Mouse (Mus musculus) liver, embryonic 14.5 days (tissue): ENCODE data around the gene Rragc. TPM values are rescaled to one million over a fixed set of nuclear protein-coding genes. Genes with fewer than 3 reads are reported as not detected.
A peak's percentile ranks its signal among the peaks of the same experiment; 100 is the strongest.

ENCODE experiments used
- ATAC-seq: fragments of 200-750 bp; cut with Nextera tagmentation; 2 replicates; pipeline ENCODE4 v1.8.0; 2017; ENCODE audit warnings: moderate number of reproducible peaks, mild to moderate bottlenecking, moderate library complexity; ENCODE audit not compliant: insufficient read depth
- DNase-seq, 3 experiments: peaks; one replicate each; pipeline ENCODE4 v3.0.0-alpha.2; 2012 to 2013; ENCODE audit warnings: low read depth in 3 of 3, low spot score in 3 of 3
- H3K27ac ChIP-seq: fragments of 300-500 bp; sonication (generic); 2 replicates; pipeline ENCODE4 v1.5.1; 2014; ENCODE audit warnings: moderate library complexity, mild to moderate bottlenecking, control low read depth, inconsistent platforms
- H3K27me3 ChIP-seq: fragments of 300-500 bp; sonication (generic); 2 replicates; pipeline ENCODE4 v1.6.1; 2014; ENCODE audit warnings: mild to moderate bottlenecking, low read length, moderate library complexity; ENCODE audit not compliant: control insufficient read depth, insufficient read depth
- H3K36me3 ChIP-seq: fragments of 300-500 bp; sonication (generic); replicated peaks from 2 replicates; pipeline ENCODE4 v1.6.1; 2014; ENCODE audit warnings: low read depth; ENCODE audit not compliant: control insufficient read depth, insufficient read depth
- H3K4me1 ChIP-seq, 2 experiments: fragments of 200-500 bp in 1 of 2; fragments of 300-500 bp in 1 of 2; sonication (generic) in 1 of 2; replicated peaks; 2 replicates each; pipeline ENCODE4 v1.6.1; 2012 to 2014; ENCODE audit warnings: antibody characterized with exemption in 1 of 2, inconsistent platforms in 1 of 2, low read length in 1 of 2; ENCODE audit not compliant: control insufficient read depth in 2 of 2, insufficient read depth in 2 of 2
- H3K4me2 ChIP-seq: fragments of 300-500 bp; sonication (generic); 2 replicates; pipeline ENCODE4 v1.6.1; 2014; ENCODE audit warnings: low read depth, mild to moderate bottlenecking, control low read depth, moderate library complexity
- H3K4me3 ChIP-seq, 2 experiments: fragments of 200-500 bp in 1 of 2; fragments of 300-500 bp in 1 of 2; sonication (generic) in 1 of 2; 2 replicates each; pipeline ENCODE4 v1.5.1; 2012 to 2014; ENCODE audit warnings: low read depth in 2 of 2, low read length in 2 of 2, mild to moderate bottlenecking in 2 of 2, control low read depth in 1 of 2, inconsistent platforms in 1 of 2, moderate library complexity in 1 of 2; ENCODE audit not compliant: insufficient read depth in 1 of 2
- H3K9ac ChIP-seq: fragments of 300-500 bp; sonication (generic); replicated peaks from 2 replicates; pipeline ENCODE4 v1.6.1; 2014; ENCODE audit warnings: mild to moderate bottlenecking, control low read depth, moderate library complexity
- H3K9me3 ChIP-seq: fragments of 300-500 bp; sonication (generic); 2 replicates; pipeline ENCODE4 v1.6.1; 2016; ENCODE audit warnings: low read length, mixed read lengths; ENCODE audit not compliant: control insufficient read depth
- CTCF ChIP-seq: IDR thresholded peaks from 2 replicates; pipeline ENCODE4 v1.5.1; 2016; ENCODE audit warnings: antibody characterized with exemption, low read depth, control low read depth
- EP300 ChIP-seq: IDR thresholded peaks from 2 replicates; pipeline ENCODE4 v1.6.1; 2016; ENCODE audit warnings: antibody characterized with exemption, low read depth
- WGBS: fragments of 180-500 bp; shearing (Covaris S2); extraction: QIAGEN DNeasy Blood & Tissue Kit; methylation state at CpG from one replicate; pipeline ENCODE4 v1.1.7; 2014; ENCODE audit not compliant: insufficient replicate concordance; 5-methylcytosine and 5-hydroxymethylcytosine counted together
- polyA plus RNA-seq, 2 experiments: library from polyadenylated mRNA; depleted of rRNA in 1 of 2; stranded (reverse) in 1 of 2; unstranded in 1 of 2; fragments of >200 nt; fragmentation: Nextera tagmentation in 1 of 2; extraction: Ambion mirVana in 1 of 2; gene quantifications; 2 replicates each; pipeline versions ENCODE4 v1.2.1 to v1.2.3; 2012 to 2014

The Rragc gene
- polyA plus RNA-seq, 2 experiments: 17.4 to 18.4 TPM

DNA sequence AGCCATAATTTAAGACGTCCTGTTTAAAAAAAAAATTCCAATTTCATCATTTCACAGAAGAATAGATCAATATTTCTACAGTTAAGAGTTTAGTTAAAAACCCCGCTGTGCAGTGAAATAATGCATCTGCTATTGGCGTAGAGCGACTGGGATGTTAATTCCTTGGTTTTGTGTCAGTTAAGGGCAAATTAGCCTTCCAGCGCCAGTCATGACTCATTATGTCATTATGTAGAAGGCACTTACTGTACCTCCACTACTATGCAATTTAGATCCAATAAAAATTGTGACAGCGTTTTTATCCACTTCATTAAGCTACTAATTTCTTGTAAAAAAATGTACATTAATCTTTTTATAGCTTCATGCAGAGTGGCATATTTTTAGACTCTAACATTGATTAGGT is 31.7 kb downstream of the Rragc start:
- Histone ChIP-seq H3K27me3 (no peaks in the 10 kb centered on the region), H3K9me3 (no peaks in the 10 kb centered on the region), H3K4me3 (no peak overlapping the region), H3K9ac (no peak overlapping the region), H3K27ac (no peak overlapping the region), H3K4me2 (no peak overlapping the region), H3K36me3 (no peaks in the 10 kb centered on the region), H3K4me1 (no peaks in the 10 kb centered on the region)
- ATAC-seq (no peak), DNase-seq (no peak)
- WGBS: 68% methylated on average over 6 of the region's 6 CpGs
- no peak for TF ChIP-seq CTCF
- TF ChIP-seq EP300: no peak

- TF ChIP-seq EP300 (no peak), CTCF (no peak)
- 61% methylated on average over 10 of the region's 10 CpGs for WGBS
- Histone ChIP-seq H3K27ac (no peak overlapping the region), H3K9ac (no peak overlapping the region), H3K9me3 (no peaks in the 10 kb centered on the region), H3K27me3 (no peaks in the 10 kb centered on the region), H3K4me1 (no peaks in the 10 kb centered on the region), H3K4me3 (no peak overlapping the region), H3K36me3 (no peaks in the 10 kb centered on the region), H3K4me2 (no peak overlapping the region)
- DNase-seq (no peak), ATAC-seq (no peak)
Measured at GRCm38 (mm10) chr4:123949649-123950048, 32.4 kb downstream of the Rragc start.

DNA sequence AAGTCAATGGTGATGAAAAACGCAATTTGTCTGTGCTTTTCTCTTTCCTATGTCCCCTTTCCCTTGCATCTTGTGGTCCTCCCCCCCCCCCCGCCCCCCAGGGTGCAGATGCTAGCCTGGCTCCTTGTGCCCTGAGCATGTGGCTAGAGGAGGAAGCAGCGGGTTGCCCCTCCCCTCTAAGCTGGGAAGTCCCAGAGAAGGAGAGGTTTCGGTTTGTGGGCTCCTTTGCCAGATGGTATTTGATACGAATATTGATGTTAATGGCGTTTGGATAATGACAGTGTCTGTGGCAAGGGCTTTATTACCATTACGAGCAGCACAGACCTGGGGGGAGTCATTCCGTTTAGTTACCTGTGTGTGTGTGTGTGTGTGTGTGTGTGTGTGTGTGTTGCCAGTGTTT is 34.8 kb downstream of the Rragc start:
- Histone ChIP-seq H3K9ac (no peak overlapping the region), H3K27me3 (no peaks in the 10 kb centered on the region; the same call in none of the 2 replicates), H3K4me2 (no peak overlapping the region), H3K27ac (no peak overlapping the region), H3K9me3 (no peaks in the 10 kb centered on the region), H3K4me3 (no peak overlapping the region), H3K36me3 (no peaks in the 10 kb centered on the region), H3K4me1 (no peaks in the 10 kb centered on the region)
- 25% methylated on average over 7 of the region's 8 CpGs for WGBS
- DNase-seq: no peak
- TF ChIP-seq CTCF (no peak), EP300 (no peak)
- ATAC-seq: no peak

DNA sequence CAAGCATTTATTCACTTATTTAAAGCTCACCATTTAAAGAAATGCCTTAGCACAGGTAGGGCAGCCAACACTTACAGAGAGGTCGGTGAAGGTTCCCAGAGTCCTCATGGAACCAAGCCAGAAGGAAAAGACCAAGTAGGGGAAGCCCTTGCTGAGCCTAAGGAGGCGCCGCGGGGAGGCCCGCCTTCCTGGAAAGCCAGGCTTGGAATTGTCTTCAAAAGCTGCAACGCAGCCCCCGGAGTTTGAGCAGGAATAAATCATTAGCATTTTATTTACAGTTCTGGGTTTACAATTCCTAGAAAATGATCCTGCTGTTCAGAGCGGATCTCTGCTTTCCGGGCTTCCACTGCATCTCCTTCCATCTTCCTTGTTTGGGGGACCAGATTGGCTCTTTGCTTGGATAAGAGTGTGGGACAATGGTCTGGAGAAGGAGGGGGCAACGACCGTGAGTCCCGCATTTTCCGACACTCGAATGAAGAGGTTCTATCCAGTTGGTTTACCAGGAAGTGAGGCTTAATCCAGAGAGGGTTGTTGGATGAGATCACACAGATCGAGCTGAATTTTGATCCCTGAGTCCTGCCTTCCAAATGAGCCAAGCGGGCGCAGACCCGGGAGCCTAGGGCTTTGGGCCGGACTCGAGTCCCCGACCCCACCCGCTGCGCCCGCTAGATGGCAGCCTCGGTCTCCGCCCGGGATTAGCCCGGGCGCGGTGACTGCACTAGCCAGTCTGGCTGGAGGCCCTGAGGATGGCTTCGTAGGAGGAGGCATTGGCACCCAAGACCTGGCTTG is 39.7 kb downstream of the Rragc start:
- Histone ChIP-seq H3K4me3 (no peak overlapping the region; a peak in 1 of 4 replicates), H3K36me3 (no peaks in the 10 kb centered on the region), H3K9ac (no peak overlapping the region), H3K27ac (no peak overlapping the region), H3K4me1 (peaks cover 0 to 5% of the 10 kb centered on the region in 2 experiments; a peak in 1 of 4 replicates), H3K4me2 (0 out of 2 replicates have a peak overlapping the region, but pooled peaks have one; percentile 23), H3K9me3 (no peaks in the 10 kb centered on the region), H3K27me3 (no peaks in the 10 kb centered on the region; the same call in none of the 2 replicates)
- ATAC-seq: peak; percentile 47; the same call in 1 of the 2 replicates
- DNase-seq: no peak
- 8% methylated on average over 31 of the region's 31 CpGs for WGBS
- TF ChIP-seq CTCF (peak; percentile 84), EP300 (no peak)

- 46% methylated on average over 4 of the region's 4 CpGs for WGBS
- Histone ChIP-seq H3K9me3 (no peaks in the 10 kb centered on the region), H3K4me1 (peaks cover 0 to 5% of the 10 kb centered on the region in 2 experiments; a peak in 1 of 4 replicates), H3K9ac (no peak overlapping the region), H3K4me3 (no peak overlapping the region), H3K4me2 (no peak overlapping the region), H3K36me3 (no peaks in the 10 kb centered on the region), H3K27ac (no peak overlapping the region), H3K27me3 (no peaks in the 10 kb centered on the region; the same call in none of the 2 replicates)
- TF ChIP-seq EP300 (no peak), CTCF (no peak)
- DNase-seq (no peak), ATAC-seq (no peak)
Measured at GRCm38 (mm10) chr4:123957492-123957808, 40.2 kb downstream of the Rragc start.
